Mouse (Mus musculus): ENCODE results near the gene Prps1l3.
"Not testable (repeated sequence)": the region's sequence is repeated elsewhere in the genome, so short reads cannot be mapped to it uniquely, and the experiment has no call there.

Gene Prps1l3

DNA sequence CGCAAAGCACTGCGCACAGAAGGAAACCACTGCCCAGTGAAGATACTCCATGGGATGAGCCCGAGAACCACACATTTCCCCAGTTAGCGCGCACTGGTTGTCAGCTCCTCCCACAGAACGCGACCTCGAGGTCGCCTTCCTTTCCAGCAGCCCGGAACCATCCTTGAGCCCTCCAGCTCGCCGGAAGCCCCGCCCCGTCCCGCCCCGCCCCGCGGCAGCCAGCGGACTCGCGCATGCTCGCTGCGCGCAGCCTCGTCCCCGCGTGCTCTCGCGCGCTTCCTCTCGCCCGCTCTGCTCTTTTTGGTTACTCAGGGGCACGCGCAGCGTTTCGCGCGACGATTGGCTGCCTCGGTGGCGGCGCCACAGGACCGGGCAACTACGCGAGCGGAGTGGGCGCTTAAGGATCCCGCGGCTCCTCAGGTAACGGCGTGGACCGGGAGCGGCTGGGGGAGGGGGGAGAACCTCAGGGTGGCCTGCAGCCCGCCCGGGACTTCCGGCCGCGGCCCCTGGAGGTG, at the start of gene Prps1l3, which contains the start of gene Mipol1:
Gene Prps1l3, plus strand, starts transcription at position 221 of the 515 bp plus-strand sequence.
Gene Mipol1, plus strand, starts transcription at position 236 of the 515 bp plus-strand sequence.
- peak; percentile 79 to 82 for DNase-seq

DNA sequence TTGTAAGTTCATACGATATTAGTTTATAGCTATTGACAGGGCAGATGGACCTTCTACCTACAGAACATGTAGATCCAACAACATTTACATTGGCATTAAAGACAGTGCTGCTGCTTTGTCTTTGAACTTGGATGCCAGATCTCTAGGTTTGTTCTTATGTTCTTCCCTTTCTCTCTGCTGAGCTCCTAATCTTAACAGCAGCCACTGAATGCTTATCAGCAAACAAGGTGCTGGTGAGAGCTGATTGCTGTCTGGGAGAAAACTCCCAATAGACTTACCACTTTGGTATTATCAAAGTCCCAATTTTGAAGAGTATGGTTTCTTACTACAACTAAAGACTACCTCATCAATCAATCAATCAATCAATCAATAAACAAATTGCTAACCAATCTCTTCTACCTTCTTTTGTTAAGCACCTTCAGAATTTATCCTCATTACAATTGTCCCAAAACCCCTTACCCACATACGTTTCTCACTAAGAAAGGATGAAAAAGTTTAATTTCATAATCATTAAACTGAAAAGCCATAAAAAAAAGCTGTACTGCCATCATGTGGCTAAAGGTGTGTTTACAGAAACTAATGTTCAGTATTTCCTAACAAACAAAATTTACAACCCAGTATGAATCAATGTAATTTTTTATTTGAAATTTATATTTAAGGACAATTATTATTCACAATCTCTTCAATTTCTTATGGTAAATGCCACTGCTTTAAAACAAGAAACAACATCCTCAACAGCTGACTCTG, 45.6 kb upstream of the Prps1l3 start:
- DNase-seq, result no peak

DNA sequence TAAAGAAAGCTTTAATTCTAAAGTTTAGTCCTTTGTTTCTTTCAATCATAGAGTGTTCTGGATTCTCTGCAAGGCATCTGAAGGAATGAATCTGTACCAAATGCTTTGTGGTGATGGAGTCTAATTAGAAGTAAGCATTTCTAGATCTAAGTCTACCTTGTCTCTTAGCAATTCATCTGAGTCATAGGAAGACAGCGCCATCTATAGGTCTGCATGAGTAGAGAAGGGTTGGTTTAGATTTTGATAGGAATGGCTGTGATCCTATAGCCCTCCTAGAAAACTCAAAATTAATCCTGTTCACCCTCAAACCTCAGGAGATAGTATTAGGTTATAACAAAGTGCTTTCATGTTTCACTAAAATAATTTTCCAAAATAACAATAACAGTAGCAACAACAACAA, 44.7 kb upstream of the Prps1l3 start:
- DNase-seq, result no peak

DNA sequence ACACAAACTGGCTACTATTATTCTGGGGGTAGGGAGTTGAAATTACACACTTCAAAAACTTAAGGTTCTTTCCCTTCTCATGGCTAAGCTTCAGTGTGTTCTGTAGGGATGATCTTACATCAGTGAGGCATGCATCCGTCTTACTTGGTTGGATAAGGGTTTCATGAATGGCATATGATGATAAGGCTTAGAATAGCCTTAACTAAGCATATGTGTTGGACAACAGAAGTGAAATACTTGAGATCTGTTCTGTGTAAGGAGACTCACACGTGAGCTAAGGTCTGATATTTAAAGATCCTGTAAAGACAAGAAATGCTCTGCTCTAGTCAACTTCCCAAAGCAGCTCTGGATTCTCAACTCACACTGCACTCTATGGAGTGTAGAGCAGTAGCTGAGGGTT, 44.1 kb upstream of the Prps1l3 start:
- DNase-seq, result no peak

DNA sequence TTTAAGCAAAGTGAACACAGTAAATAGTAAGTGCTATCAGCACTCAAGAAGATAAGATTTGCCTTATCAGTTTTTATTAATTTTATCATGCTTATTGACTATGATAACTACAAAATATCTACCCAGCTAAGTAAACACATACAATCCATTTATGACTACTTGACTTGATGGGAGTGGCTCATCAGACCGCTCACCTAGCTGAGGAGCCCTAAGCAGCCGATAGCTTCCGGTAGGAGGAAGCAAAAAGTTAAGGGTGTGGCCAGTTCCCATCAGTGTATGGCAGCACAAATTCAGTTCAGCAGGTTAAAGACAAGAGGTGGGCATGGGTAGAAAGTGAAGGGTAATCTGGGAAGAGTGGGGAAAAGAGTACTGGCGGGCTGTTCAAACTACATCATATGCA, 43.2 kb upstream of the Prps1l3 start:
- DNase-seq, result no peak

DNA sequence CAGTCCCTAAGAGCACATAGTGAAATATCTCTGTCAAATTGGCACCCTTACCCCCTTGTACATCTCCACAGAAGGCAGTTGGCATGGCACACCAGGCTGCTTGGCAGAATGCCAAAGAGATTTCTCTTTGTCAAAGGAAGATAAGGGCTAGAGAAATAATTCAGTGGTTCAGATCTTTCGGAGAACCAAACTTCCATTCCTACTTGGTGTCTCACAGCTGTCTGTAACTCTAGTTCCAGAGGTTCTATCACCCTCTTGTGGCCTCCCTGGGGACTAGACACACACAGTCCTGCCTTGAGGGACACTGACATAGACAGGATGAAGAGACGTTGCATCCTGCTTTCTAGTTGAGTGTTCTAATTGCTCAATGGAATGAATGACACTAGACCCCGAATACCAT, 35.6 kb upstream of the Prps1l3 start:
- no peak for DNase-seq

DNA sequence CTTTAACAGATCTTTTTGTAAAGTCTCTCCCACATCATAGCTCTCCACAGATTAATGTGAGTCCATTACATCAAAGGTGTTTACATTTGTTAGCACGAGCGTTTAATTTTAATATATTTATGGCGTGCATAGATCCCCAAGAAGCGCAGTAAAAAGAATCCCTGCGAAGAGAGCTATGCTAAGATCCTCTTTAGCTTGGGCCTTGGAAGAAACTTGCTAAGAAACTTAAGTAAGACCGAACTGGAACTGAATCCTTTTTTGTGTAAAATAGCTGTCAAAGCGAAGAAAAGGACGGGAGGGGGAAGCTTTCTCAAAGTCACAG, 34.0 kb upstream of the Prps1l3 start:
- DNase-seq, result no peak

DNA sequence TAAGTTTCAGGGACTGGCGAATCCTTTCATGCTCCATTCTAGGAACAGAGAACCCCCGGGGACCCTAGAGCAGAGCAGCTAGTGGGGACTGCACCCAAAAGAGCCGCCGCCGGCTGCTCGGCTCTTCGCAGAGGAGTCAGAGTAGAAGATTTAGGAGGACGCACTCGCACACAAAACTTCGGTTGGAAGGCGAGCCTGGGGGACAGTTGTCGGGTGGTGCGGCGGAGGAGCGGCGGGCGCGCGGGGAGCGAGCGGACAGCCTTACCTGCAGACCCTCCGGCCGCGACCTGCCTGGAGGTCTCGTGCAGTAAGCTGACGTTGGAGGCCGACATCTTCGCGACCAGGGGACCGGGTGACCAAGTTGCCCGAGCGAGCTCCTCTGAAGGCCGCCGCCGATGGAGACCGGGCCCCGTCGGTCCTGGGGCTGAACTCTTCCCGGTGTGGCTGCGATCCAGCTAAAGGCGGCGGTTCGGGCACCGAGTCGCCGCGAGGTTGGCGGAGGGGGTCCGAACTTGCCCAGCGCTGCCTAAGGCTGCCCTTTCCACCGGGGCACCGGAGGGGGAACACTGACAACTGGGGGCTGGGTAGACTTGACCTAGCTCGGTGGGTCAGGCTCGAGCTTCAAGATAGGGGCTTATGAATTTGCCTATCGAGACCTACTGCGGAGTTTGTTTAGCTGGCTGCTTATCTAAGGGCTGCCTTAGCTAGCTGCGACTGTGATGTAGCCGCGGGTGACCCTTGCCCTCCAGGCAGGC, 33.4 kb upstream of the Prps1l3 start:
- DNase-seq, result peak in 1 of 2 experiments; percentile 6

DNA sequence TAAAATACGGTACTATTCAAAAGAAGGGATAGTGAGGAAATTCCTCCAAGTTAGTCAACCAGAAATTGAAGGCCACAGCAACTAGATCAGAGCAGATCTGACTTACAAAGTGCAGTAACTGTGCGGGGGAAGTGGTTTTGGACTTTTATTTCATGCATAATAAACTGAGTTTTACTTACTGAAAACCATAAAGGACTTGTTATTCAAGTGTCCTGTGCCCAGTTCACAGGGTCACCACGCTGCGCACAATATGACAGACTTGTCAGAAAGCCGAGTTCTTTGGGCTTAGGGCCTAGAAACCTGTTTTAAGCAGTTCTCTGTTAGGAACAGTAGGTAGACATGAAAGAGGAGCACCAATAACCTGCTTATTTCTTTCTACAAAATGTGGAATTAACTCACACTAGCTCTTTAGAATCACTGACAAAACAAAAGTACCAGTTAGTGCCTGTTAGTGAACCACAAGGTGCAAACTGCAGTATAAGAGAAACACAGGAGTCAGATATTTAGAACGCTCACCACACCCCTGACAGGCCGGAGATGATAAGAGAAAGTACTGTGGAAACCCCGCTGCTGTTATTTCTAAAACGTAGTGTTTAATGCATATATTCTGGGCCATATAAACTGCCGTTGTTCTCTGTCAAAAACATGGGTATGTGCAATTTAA, 32.7 kb upstream of the Prps1l3 start, which contains the start of gene Slc25a21:
Gene Slc25a21, minus strand, starts transcription at position 110 of the 664 bp plus-strand sequence.
- no peak for DNase-seq

DNA sequence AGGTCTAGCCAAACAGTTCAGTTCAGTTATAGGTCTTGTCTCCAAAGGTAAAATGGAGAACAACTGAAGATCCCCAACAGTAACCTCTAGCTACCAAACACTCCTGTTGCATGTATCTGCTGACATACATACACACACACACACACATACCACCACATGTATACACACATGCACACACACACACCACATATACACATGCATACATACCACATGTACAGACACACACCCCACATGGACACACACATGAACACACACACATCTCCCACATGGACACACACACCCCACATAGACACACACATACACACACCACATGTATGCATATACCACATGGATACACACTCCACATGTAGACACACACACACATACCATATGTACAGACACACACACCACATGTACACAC, 31.9 kb upstream of the Prps1l3 start:
- DNase-seq, result no peak

DNA sequence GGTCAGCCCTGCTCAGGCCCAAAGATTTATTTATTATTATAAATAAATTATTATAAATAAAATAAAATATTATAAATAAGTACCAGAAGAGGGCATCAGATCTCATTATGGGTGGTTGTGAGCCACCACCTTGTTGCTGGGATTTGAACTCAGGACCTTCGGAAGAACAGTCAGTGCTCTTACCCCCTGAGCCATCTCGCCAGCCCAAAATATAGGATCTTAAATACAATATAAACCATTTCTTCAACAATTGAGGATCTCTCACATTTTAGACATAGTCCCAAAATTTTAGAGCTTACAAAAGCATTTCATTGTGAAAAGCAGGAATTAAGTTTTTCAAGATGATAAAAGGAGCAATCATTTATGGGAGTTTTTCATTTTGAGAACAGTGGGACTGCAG, 30.8 kb upstream of the Prps1l3 start:
- DNase-seq, result no peak

DNA sequence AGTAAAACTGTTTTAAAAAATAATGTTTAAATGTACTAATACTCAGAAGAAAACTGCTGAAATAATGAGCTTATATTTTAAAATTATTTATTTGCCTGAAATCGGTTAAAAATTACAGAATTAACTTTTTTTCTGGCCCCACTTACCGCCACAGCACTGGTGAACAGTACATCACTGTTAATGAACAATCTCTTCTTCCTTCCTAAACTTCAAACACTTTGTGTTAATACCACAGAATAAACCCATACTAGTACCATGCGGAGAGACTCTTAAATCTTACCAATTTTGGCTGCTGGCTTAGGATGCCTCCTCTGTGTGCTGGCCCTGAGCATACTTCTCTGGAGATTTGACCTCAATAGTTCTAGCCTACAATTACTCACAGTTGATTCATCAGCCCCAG, 28.3 kb upstream of the Prps1l3 start:
- no peak for DNase-seq

DNA sequence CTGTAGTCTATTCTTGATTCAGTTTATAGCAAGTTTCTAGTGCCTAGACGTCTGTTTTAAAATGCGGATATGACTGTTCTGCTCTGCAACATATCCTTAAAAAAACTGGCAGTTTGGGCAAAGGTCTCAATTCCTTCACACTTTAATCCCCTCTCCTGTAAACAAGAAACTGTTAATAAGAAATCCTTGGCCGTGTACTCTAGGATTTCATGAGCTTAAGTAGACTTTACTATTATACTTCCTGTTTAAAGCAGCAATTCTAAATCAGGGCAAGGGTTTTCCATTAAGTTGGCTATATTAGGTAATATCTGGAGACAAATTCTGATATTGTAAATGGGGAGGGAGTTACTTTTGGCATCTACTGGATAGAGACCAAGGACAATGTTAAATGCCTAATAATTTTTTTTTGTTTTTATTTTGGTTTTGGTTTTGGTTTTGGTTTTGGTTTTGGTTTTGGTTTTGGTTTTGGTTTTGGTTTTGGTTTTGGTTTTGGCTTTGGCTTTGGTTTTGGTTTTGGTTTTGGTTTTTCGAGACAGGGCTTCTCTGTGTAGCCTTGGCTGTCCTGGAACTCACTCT, 25.8 kb upstream of the Prps1l3 start:
- no peak for DNase-seq

DNA sequence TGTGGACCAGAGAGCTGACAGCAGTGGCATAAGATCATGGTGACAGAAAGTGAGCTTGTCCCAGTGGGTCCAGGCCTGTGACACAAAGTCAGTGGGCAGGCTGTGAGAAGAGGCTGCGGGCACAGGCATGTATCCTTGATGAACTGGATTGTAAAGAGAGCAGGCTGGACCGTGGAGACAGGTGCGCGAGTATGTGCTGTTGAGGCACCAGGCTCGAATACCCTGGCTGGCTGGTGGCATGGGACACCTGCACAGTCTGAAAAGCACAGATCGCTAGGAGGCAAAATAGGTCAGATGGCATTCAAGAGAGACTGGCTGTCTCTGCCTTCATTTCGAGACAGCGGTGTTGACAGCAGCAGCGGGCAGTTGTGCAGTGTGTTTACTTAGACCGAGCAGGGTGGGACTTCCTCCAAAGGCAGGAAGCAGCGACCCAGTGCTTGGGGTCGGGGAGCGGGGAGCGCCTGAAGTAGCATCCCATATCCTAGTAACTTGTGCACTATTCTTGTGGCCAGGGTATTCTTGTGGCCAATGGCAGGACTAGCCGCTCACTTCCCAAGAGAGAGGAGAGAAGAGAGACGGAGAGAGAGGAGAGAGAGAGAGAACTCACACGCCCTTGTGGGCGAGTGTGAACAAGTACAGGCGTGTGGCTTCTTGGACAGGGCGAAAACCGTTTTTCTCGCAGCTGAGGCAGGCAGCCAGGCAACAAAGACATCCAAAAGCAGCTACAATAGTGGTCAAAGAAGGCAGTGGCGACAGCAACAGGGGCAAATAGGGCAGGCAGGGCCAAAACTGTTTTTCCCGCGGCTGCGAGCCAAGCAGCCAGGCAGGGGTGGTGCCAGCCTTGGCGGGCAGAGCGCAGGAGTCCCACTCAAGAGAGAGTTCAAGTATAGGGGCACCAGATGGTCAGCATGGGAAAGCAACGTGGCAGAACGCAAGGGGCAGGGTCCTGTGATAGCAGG, 18.6 kb upstream of the Prps1l3 start:
- peak; percentile 18 to 41 for DNase-seq

DNA sequence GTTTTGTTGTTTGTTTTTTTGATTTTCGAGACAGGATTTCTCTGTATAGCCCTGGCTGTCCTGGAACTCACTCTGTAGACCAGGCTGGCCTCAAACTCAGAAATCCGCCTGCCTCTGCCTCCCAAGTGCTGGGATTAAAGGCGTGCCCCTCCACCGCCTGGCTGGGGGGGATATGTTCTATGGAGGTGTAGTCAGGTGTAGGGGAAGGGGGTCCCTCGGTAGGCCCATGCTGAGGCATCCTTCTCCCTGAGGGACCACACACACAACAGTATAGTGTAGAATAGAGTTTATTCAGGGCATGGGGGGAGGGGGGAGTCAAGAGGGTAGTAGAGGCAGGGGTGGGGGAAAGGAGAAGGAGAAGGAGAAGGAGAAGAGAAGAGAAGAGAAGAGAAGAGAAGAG, 17.7 kb upstream of the Prps1l3 start:
- not testable (repeated sequence) for DNase-seq

DNA sequence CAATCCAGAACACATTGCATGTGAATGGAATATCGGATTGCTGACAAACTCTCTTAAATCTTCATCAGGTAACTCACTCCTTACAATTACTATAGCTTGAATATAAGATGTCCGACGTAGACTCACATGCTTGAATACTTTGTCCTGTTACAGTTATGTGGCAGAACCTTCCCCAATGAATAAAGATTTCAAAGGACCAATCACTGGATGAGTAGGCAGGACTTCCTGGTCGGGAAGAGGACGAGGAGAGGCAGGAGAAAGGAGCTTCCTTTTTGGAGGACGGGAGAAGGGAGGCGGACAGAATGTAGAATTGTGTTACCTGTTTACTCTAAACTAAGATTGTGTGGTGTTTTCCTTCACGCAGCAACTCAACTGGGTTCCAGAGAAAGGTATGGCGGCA, 3.8 kb upstream of the Prps1l3 start:
- DNase-seq, result no peak

DNA sequence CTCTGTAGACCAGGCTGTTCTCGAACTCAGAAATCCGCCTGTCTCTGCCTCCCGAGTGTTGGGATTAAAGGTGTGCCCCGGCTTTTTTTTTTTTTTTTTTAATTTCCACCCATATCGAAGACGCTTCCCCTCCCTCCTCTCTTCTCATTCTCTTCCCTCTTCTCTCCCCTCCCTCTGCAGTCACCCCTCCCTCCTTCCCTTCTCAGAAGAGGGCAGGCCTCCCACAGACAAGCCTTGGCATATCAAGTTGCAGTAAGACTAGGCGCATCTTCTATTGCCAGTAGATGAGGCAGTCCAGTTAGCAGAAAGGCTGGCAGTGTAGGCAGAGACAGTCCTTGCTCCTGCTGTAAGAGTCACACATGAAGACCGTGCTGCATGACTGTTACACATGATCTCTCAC, 2.4 kb upstream of the Prps1l3 start:
- no peak for DNase-seq

DNA sequence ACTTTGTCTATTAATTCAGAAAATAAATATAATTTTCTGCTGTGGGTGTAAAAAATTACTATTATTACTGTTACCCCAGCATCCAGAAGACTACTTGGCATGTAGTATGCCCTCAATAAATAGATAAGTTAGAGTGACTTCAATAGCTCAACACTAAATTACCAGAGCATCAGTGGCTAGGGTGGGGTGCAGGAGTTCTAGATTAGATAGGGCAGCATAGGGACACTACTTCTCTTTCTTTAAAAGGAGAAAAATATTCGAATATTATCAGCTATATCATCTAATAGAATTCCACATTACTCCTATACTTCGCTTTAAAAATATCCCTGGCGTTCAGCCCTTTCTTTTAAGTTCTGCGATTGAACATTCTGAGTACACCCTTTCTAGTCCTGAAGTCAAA, 509 bp upstream of the Prps1l3 start:
- no peak for DNase-seq

DNA sequence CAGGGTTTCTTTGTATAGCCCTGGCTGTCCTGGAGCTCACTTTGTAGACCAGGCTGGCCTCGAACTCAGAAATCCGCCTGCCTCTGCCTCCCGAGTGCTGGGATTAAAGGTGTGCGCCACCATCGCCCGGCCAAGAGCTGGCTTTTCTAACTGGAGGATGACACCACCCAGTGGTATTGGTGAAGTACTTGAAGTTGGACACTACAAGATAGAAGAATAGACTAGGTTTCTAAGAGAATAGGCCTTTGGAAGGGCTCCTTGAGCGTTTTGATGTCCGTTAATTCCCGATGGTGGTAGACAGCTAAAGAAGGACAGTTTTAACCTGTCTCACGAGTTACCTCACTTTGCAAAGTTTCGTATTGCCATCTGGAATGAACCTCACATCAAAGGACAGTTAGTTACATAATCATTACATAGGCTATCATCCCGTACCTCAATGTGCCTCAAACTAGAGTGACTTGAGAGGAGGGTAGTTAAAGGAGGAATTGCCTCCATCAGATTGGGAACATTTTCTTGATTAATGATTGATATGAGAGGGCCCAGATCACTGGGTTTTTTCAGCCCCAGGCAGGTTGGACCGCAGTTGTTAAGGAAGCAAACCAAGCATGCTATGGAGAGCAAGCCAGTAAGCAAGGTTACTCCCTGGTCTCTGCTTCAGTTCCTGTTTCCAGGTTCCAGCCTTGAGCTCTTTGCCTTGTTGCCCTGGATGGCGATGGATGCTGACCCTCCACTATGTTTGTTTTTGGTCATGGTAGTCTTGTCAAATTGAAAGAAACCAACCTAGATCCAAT, 1.1 kb downstream of the Prps1l3 start:
- DNase-seq, result peak; percentile 9 to 11

DNA sequence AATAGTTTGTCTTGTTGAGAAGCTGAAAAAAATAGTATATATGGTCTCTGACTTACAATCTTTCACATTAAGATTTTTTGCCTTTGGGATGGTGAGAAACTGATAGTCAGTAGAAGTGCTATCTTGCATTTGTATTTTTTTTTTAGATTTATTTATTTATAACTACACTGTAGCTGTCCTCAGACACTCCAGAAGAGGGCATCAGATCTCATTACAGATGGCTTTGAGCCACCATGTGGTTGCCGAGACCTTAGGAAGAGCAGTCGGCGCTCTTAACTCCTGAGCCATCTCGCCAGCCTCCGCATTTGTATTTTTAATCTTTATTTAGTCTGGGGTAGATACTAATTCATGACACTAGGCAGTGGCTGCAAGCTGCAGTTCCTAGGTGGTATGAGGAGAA, 3.2 kb downstream of the Prps1l3 start:
- DNase-seq, result no peak

All from spleen, adult 18-20 months (tissue).